Mouse (Mus musculus): Measurements from ENCODE around the gene Gm14459.
"Not testable (repeated sequence)": the region's sequence is repeated elsewhere in the genome, so short reads cannot be mapped to it uniquely, and the experiment has no call there.

The Gm14459 gene

GRCm38 (mm10) chrX:8524854-8525253 is at the start of gene Gm14459:
Gene Gm14459 (minus strand): TSS chrX:8524954.
- DNase-seq: no peak

- not testable (repeated sequence) for DNase-seq
Observed at GRCm38 (mm10) chrX:8548155-8548554, 23.4 kb upstream of the Gm14459 start, which contains the start of gene Ssxb6. Gene Ssxb6 (minus strand): TSS chrX:8548255.
